Mouse (Mus musculus) left cerebral cortex, postnatal 36 days (tissue): ENCODE results near the gene H2-Eb2. TPM values are rescaled to one million over a fixed set of nuclear protein-coding genes. Genes with fewer than 3 reads are reported as not detected.

ENCODE experiments used
- DNase-seq, 2 experiments: peaks; one replicate each; pipeline ENCODE4 v3.0.0; 2021 to 2022; ENCODE audit warnings: low spot score in 2 of 2, mixed read lengths in 1 of 2
- intact Hi-C: fragments of 180-260 bp; cut with DNase I; formaldehyde crosslinking; loops from one replicate; pipeline ENCODE4 v1.15.1; 2025
- total RNA-seq, 2 experiments: library from RNA; stranded (reverse); gene quantifications; 2 replicates each; pipeline ENCODE4 v1.2.3; 2021

H2-Eb2 gene
- total RNA-seq = not detected

DNA sequence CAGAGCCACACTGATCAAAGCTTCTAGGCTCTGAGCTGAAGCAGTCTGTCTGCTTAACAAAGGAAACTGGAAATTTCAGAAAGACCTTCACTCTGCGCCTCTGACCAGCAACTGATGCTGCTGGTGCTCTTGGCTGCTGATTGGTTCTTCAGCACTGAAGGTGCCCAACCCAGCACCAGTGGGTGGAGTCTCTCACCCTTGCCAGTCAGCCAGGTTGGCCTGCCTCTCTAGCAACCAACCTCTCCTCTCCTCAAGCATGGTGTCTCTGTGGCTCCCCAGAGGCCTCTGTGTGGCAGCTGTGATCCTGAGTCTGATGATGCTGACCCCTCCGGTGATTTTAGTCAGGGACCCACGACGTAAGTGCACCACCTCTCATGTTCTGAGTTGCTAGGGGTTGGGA lies at the start of gene H2-Eb2:
H2-Eb2 (plus strand) TSS at position 230 of the 400 bp plus-strand sequence.
- DNase-seq = no peak
- intact Hi-C loops = no loop called here

DNA sequence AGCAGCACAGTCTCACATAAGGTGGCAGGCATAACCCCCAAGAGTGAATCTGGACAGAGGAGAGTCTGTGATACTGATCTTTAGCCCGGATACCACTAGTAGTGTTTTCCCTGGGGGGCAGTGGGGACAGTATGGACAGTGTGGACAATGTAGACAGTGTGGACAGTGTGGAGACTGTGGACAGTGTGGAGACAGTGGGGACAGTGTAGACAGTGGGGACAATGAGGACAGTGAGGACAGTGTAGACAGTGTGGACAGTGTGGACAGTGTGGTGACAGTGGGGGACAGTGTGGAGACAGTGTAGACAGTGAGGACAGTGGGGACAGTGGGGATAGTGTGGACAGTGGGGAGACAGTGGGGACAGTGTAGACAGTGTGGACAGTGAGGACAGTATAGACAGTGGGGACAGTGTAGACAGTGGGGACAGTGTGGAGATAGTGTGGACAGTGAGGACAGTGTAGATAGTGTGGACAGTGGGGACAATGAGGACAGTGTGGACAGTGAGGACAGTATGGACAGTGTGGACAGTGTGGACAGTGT lies 44.9 kb upstream of the H2-Eb2 start:
- DNase-seq = no peak
- intact Hi-C loops = no loop called here

DNA sequence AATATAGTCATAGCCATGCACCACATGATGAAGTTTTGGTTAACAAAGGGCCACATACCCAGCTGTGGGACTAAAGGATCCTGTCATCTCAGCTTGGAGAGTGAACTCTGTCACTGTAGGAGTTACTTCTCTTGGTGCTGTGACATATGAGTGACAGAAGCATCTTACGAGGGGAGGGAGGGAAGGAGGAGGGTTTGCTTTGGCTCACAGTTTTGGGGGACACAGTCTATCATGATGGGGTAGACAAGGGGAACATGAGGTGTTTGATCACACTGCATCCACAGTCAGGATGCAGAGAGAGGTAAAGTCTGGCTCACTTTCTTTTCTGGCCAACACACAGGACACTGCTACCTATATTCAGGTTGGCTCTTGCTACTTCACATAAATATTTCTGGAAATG lies 43.6 kb upstream of the H2-Eb2 start:
- DNase-seq = no peak
- intact Hi-C loops = no loop called here

DNA sequence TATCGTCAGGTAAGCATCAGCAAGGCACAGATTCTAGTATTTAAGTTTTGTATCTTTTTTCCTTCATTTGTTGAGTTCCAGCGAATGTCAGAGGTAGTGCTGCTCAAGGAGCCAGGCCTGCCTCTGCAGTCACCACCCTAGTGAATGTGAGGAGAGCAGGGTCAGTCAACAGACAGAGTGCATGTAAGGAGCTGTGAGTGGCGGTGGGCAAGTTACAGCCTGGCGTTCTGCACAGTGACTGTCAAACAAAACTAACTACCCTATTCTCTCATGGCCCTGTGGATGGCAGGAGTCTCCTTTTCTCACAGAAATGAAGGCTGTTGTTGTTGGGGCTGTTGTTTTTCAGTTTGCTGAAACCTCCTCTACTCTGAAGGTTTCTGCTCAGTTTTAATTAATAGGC lies 40.1 kb upstream of the H2-Eb2 start:
- intact Hi-C loops = no loop called here
- DNase-seq = no peak

DNA sequence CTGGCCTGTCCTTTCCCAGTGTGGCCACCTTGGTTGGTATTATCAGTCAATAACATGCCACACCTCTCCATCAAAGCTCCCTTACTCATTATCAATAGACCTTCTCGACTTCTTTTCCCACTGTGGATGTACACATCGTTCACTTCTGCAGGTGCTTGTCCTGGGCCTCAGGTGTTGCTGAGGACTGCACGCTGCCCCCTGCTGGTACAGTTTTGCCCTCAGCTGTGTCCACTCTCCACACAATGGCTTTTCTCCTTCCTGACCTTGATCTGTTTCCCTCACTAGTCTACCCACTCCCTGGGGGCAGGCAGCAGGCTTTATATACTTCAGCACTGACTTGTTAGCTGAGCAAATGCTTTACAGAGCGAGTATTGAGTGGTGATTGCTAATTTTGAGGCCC lies 39.6 kb upstream of the H2-Eb2 start:
- no peak for DNase-seq
- intact Hi-C loops = no loop called here

DNA sequence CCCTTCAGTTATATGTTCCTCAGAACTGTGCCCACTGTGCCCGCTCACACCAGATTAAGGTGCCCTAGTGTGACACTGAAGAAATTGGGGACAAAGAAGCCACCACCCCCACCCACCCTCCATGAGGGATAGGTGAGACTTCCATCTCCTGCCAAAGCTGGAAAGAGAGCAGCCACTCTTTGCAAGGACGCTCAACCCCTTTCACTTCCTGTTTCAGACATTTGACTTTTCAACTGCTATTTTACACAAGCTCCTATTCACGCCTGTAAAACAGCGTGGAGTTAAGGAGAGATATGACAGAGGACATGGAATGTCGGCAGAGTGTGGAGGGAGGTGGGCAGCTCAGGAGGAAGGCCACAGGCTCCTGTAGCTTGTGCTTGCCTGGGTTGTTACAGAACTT lies 39.0 kb upstream of the H2-Eb2 start:
- intact Hi-C loops = no loop called here
- no peak for DNase-seq

DNA sequence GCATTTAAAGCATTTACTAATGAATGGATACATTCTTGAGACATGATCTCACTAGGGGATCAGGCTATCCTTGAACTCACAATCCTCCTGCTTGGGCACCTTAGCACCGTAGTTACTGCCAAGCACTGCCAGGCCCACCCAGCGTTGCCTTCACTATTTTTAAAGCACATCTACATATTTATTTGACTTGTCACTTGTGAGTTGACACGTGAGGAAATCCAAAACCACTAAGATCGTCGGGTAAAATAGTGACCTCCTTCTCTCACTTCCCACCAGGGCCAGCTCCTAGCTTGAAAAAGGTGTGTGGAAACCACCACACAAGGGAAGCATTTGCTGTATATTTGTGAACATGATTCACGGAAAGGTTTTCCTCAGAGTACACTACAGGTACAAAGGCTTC lies 38.5 kb upstream of the H2-Eb2 start:
- intact Hi-C loops = no loop called here
- DNase-seq = no peak

DNA sequence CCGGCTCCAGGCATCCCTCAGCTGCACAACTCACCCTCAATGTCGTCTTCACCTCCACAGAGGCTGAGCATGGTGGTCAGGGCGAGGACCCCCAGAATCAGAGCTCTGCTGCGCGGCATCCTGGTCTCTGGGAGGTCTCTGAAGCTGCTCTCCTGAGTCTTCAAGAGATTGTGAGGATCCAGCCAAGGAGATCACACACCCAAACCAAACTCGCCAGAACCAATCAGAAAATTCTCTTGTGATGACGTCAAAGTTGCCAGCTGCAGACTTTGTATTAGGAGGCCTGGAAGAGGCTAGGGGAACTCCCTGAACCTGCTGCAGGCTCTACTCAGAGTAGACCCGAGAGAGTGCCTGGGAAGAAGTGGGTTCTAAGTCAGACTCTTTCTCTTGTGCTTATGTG lies 37.8 kb upstream of the H2-Eb2 start, which contains the start of gene H2-Aa:
H2-Aa (minus strand) TSS at position 176 of the 400 bp plus-strand sequence.
- intact Hi-C loops = no loop called here
- peak; percentile 68 to 73 for DNase-seq

DNA sequence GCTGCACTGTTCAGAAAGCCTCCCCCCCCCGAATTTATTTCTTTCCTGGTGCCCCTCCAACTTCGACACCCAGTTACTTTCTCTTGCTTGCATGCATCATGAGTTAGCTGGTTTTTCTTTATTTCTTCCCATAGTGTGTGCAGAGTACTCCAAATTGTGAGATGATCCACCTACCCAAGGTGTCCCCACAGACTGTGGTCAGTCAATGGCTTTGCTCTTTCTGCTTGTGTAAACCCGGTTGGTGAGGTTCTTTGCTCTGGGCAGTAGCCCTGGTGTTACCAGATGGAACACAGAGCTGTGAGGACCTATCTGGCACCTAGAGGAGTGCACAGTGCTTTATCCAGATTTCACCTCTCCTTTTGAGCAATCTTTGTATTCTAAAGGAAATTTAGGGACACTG lies 37.3 kb upstream of the H2-Eb2 start:
- intact Hi-C loops = no loop called here

DNA sequence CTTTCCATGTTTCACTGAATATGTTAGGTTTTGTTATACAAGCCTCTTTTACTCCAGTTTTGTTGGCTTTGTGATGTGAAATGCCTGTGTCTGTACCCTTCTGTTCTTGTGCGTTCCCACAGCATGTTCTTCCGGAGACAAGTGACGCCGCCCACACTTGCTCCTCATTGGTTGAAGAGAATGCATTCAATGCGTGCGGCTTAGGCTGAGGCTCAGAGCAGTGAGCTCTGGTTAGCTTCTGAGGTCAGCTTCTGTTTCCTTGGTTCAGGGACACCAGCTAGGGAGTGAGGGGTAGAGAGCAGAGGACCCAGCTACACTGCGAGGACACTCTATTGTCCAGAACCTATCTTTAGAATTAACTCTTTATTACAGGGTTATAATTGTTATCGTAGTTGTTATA lies 33.9 kb upstream of the H2-Eb2 start:
- DNase-seq = peak; percentile 54 to 69
- intact Hi-C loops = no loop called here

More for the DNA sequence above, 37.3 kb upstream of the H2-Eb2 start:
- DNase-seq = no peak

DNA sequence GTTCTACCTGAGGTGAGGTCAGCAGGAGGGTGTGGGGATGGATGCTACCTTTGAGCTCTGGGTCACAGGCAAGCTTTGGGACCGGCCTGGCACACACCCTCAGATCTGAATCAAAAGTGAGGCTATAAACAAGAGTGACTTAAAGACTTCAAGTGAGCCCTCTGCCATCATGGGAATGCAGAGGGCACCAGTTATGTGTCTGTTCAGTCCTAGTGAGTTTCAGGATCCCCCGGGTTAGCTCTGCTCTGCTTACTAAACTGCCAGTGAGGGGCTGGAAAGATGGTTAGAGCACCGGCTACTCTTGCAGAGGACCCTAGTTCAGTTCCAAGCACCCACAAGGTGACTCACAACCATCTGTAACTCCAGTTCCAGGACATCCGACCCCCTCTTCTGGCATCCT lies 32.9 kb upstream of the H2-Eb2 start:
- intact Hi-C loops = no loop called here

DNA sequence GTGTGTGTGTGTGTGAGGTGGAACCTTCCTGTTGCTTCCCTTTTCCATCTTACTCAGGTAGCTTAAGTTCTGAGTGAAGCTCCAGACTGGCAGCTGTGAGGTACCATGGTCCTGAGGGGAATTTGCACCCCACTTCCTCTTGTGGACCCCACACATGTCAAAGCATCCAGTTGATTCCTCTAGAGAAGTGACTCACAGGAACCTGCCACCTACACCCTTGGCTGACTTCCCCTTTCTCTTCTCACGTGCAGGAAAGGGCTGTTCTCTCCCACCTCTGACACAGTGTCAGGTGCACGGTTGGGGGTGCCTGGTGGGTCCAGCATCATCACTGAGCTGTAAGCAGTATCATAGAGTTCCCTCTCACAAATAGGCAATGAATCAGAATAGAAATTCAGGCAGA lies 31.9 kb upstream of the H2-Eb2 start:
- DNase-seq = no peak

More for the DNA sequence above, 32.9 kb upstream of the H2-Eb2 start:
- no peak for DNase-seq

DNA sequence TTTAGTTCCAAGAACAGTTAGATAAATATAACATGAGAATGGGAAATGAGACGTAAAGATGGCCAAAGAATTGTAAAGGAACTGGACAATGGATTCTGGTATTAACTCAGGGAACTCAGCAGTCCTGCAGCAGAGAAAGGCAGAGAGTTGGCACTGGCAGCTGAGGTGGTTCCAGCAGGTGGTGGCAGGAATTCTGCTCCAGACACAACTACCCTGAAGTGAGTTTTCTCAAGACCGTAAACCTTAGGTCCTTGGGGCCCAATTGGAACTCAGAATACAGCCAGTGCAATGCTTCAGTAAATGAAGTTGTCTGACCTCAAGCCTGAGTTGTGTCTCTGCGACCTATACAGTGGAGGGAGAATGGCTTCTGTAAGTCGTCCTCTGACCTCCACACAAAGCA lies 31.2 kb upstream of the H2-Eb2 start:
- no peak for DNase-seq
- intact Hi-C loops = no loop called here

More for the DNA sequence above, 31.9 kb upstream of the H2-Eb2 start:
- intact Hi-C loops = no loop called here

DNA sequence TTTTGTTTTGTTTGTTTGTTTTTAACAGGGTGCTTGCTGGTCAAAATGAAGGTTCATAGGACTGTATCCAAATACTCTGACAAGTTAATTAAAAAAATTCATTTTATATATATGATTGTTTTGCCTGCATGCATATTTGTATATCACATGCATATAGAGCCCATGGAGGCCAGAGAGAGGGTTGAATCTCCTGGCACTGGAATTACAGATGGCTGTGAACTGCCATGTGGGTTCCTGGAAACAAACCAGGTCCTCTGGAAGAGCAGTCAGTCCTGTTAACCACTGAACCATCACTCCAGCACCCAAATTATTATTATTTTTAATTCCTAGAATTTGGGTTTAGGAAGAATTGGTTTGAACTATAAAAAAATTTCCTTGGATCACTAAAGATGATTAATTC lies 30.2 kb upstream of the H2-Eb2 start:
- intact Hi-C loops = no loop called here
- DNase-seq = no peak

DNA sequence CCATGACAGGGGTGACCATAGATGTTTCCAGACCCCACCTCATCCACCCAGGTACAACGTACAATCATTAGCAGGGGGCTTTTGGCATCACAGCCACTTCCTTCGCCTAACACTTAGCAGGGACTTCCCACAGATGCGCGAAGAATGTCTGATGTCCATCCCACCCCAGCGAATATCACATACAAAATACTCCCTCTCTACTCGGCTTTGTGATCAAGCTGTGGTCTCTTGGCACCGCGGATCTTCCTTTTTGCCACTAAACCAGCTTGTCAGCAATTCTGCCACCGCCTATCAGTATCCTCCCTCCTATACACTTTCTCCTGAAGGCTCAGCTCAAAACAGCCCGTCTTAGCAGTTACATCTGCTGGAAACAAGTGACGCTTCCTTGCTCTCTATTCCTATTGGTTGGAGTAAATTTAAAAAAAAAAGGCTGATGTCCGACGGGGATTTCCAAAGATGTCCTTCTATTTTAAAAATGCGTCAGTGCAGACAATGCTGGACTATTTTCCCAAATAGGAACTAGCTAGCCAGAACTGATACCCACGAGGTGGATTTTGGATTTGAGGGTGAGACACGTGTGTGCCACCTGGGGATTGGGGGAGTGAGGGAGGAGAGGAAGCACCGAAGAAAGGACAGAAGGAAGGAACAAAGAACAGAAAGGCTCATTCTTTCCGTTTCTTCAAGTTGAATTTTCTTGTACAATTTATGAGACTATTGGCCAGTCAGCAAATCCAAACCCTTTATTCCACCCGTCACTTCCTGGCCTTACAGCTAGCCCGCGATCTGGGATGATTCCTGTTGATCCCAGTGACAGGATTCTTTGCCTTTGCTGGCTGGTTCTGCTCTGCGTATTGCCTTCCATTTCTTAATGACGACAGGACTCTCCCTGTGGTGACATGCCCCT lies 29.3 kb upstream of the H2-Eb2 start:
- intact Hi-C loops = no loop called here

DNA sequence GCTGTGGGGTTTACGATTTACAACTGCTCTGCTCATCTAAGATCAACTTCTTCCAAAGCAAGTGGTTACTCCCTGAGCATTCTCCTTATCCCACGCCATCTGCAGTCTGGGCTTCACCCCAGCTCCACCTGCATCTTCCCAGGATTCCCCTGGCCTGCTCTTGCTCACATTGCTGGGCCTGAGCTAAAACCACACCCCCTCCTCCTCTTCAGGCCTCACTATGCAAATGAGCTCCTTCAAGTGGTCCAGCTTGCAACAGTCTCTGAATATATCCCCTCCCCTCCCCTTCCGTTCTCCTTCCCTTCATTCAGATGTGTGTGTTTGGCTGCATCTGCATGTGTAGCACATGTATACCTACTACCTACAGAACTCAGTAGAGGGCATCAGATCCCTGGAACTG lies 26.1 kb upstream of the H2-Eb2 start:
- intact Hi-C loops = no loop called here

More for the DNA sequence above, 29.3 kb upstream of the H2-Eb2 start:
- DNase-seq = peak in 1 of 2 experiments; percentile 22

DNA sequence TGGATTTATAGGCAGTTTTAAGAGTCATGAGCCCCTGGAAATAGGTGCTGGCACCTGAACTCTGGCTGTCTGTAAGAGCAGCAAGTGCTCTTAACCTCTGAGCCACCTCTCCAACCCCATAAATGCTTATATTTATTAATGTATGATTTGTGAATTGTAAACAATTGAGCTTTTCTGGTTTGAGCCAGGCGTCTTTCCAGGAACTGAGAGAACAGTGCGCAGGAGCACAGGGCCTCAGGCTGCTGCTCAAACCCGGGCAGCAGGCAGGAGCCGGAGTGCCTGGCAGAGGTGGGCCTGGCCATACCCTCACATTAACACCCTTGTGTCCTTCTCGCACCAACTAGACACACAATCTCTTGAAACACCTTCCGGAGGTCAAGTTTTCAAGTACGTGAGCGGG lies 25.4 kb upstream of the H2-Eb2 start:
- intact Hi-C loops = no loop called here
- DNase-seq = no peak

More for the DNA sequence above, 26.1 kb upstream of the H2-Eb2 start:
- no peak for DNase-seq

DNA sequence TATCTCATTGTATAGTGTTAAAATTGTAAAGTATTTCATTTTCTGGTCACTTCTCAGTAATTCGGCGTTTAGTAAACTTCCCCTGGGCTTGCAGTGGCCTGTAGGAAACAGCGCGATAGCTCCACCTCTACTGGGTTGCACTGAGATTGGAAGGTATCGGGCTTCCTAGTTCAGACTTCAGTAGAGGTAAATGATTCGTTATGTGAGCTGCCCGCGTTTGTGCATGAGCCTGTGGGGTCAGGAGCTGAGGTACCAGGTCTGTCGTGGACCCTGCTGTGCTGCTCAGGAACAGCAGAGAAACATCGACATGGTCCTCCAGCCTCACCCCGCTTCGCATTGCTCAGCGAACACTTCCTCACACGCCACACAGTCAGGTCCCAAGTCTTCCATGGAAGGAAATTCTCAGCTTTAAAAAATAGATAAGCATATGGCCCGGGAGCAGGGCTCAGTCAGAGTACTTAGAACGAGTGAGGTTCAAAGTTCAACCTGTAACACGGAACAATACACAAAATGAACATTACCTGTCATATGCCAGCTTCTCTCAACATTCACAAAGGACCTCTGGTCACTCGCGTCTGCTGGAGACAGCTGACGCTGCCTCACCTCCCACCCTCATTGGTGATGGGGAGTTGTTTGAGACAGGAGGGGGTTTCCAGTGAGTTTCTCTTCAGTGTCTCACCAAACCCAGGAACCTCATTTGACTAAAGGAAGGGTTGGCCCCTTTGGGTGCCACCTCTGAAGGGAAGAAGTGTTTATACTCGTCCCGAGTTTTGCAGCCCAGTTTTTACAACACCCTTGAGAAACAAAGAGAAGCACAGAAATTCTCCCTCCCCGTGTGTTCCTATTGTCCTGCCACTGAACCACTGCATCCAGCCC lies 24.5 kb upstream of the H2-Eb2 start:
- intact Hi-C loops = no loop called here
- no peak for DNase-seq

DNA sequence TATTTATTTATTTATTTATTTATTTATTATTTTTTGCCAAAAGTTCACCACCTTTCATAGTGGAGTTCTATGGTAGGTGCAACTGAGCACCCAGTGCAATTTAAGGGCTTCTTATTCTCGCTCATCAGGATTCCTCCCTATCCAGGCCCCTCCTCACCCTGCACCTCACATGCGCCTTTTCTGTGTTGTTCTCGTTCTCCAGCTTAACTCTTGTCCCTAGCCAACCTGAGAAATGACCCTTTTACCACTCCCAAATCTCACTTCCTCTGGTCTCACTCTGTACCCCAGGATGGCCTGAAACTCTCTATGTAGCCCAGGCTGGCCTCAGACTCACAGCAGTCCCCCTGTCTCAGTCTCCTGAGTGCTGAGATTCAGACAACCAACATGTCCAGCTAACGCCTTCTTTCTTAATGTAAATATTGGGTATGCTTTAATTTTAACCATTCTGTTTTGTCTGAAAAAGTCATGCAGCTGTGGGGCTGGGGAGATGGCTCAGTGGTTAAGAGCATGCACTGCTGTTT lies 23.7 kb upstream of the H2-Eb2 start:
- DNase-seq = no peak
- intact Hi-C loops = no loop called here

DNA sequence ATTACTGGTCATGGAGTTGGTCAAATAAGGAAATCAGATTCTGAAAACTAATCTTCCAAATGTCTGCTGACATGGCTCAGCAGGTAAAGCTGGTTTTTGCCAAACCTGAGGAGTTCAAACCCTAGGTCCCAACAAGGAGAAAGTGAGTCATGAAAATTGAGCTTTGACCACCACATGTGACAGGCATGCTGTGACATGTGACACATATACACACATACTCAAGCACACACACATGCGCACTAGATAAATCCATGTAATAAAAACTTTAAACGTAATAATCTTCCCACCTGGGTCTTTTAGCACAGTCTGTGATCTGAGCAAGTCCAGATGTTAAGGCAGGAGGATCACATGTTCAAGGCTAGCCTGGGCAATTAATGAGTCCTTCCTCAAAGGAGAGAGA lies 21.7 kb upstream of the H2-Eb2 start:
- intact Hi-C loops = no loop called here
- DNase-seq = no peak
